Mouse (Mus musculus) erythroblast, embryonic 14.5 days (primary cell): ENCODE measurements around the gene Otulinl. TPM values are rescaled to one million over a fixed set of nuclear protein-coding genes. Genes with fewer than 3 reads are reported as not detected.

Experiments
- H3K27me3 ChIP-seq: 2 replicates; pipeline ENCODE4 v1.6.1; 2012; ENCODE audit warnings: inconsistent platforms; ENCODE audit not compliant: control insufficient read depth
- H3K36me3 ChIP-seq: 2 replicates; pipeline ENCODE4 v1.6.1; 2012; ENCODE audit warnings: mild to moderate bottlenecking, inconsistent platforms; ENCODE audit not compliant: control insufficient read depth
- H3K4me1 ChIP-seq: 2 replicates; pipeline ENCODE4 v1.6.1; 2012; ENCODE audit warnings: inconsistent platforms; ENCODE audit not compliant: control insufficient read depth
- H3K4me3 ChIP-seq: replicated peaks from 2 replicates; pipeline ENCODE3; 2012; ENCODE audit warnings: moderate library complexity, mild to moderate bottlenecking, inconsistent platforms
- H3K9me3 ChIP-seq: 2 replicates; pipeline ENCODE4 v1.6.1; 2012; ENCODE audit warnings: low read length, inconsistent platforms, mixed read lengths; ENCODE audit not compliant: control insufficient read depth
- GATA1 ChIP-seq: IDR thresholded peaks from 2 replicates; pipeline ENCODE4 v1.6.1; 2012; ENCODE audit warnings: low read length, inconsistent platforms, mixed read lengths
- TAL1 ChIP-seq: IDR thresholded peaks from 3 replicates; pipeline ENCODE4 v1.6.1; 2012; ENCODE audit warnings: low read length, inconsistent platforms, mixed read lengths
- polyA plus RNA-seq: library from polyadenylated mRNA; stranded (reverse); fragments of >175 nt; gene quantifications from 2 replicates; pipeline ENCODE4 v1.2.3, GENCODE M21; 2012

Gene Otulinl
- polyA plus RNA-seq, 1 experiment, result 0.07 TPM

DNA sequence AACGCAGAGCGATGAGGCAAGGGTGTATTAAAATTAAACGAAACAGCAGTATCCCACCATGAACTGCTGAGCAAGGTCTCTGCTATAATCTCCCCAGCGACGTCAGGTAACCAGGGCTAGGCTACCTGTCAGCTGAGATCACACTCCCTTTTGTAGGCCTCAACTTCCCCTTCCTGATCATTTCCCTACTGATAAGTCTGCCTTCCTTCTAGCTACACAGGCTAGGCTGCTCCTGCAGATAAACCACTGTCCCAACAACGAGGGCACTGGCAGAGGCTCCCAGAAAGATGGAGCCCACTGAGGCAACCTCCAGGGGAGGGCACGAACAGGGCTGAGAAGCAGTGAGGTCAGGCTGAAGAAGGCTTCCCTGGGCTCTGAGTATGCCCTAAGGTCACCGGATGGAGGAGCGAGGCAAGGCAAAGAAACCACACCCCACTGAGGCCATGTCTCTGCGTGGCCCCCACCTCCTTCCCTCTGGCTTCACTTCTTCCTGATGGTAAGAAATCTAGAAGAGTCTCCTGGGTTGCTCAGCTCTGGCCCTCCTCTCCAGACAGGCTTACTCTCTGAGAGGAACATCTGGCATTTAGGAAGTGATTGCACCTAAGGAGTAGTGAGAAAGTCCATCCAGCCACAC, 9.7 kb downstream of the Otulinl start:
- H3K9me3 ChIP-seq, result no peaks in the 10 kb centered on the region
- no peak overlapping the region for H3K4me3 ChIP-seq
- TF ChIP-seq GATA1, result no peak
- no peak for TF ChIP-seq TAL1
- H3K36me3 ChIP-seq, result no peaks in the 10 kb centered on the region
- no peaks in the 10 kb centered on the region for H3K27me3 ChIP-seq
- peaks cover 7% of the 10 kb centered on the region for H3K4me1 ChIP-seq

DNA sequence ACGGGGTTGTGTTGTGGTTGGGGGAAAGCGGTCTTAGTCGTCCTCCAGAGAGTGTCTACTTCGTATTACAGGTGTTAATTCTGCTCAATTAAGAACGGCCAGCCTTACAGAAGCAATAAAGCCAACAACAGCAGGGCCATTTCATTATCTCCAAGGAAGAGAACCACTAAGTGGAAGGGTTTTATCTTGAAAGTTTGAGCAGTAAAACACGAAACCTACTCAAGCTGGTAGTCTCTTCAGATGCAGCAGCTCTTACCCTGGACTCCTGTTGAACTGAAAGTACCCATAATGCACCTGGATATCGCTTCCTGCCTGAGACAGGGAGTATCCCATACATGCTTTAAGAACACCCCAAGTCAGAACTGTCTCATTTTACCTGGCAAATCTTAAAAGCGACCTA, 10.7 kb downstream of the Otulinl start:
- H3K36me3 ChIP-seq, result no peaks in the 10 kb centered on the region
- peaks cover 7% of the 10 kb centered on the region for H3K4me1 ChIP-seq
- H3K9me3 ChIP-seq, result no peaks in the 10 kb centered on the region
- TF ChIP-seq TAL1, result no peak
- no peak for TF ChIP-seq GATA1
- H3K27me3 ChIP-seq, result no peaks in the 10 kb centered on the region
- no peak overlapping the region for H3K4me3 ChIP-seq

DNA sequence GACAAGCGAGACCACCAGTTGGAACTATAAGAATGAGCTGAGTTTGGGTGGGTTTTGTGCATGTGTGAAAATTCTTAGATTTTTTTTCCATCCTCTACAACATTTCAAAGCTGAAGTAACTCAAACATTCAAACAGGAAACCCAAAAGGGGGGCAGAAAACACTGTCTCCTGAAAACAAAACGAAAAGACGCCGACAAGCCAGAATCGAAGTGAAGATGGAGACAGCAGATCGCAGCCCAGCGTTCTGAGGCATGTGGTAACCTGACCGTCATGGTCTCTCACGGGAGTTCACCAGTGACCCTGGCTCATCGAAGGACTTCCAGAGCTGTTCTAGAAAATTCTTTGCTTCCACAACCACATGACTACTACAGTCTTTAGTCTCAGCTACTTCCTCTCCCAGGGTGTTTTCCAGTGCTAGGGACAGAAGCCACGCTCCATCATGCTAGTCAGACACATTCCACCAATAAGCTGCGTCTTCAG, 11.4 kb downstream of the Otulinl start:
- H3K4me3 ChIP-seq, result no peak overlapping the region
- TF ChIP-seq GATA1, result no peak
- TF ChIP-seq TAL1, result no peak
- no peaks in the 10 kb centered on the region for H3K27me3 ChIP-seq
- H3K36me3 ChIP-seq, result no peaks in the 10 kb centered on the region
- H3K9me3 ChIP-seq, result no peaks in the 10 kb centered on the region
- peaks cover 7% of the 10 kb centered on the region for H3K4me1 ChIP-seq

DNA sequence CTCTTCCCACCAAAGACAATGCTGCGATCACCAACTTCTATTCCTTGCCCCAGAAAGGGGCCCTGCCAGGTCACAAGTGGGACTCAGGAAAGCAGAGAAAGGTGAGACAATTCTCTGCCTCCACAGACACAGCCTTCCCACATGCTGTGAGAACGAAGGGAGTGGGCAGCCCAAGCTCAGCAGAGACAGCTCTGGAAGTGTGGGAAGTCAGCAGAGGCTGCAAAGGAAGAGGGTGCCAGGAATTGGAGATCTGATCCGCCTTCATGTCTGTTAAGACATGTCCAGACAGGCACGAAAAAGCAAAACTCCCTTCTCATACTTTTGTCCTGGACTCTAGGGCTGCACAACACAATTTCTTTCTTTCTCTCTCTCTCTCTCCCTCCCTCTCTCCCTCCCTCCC, 12.1 kb downstream of the Otulinl start:
- no peaks in the 10 kb centered on the region for H3K27me3 ChIP-seq
- H3K4me1 ChIP-seq, result peaks cover 7% of the 10 kb centered on the region
- no peaks in the 10 kb centered on the region for H3K9me3 ChIP-seq
- no peak overlapping the region for H3K4me3 ChIP-seq
- H3K36me3 ChIP-seq, result no peaks in the 10 kb centered on the region
- TF ChIP-seq TAL1 (no peak), GATA1 (no peak)

DNA sequence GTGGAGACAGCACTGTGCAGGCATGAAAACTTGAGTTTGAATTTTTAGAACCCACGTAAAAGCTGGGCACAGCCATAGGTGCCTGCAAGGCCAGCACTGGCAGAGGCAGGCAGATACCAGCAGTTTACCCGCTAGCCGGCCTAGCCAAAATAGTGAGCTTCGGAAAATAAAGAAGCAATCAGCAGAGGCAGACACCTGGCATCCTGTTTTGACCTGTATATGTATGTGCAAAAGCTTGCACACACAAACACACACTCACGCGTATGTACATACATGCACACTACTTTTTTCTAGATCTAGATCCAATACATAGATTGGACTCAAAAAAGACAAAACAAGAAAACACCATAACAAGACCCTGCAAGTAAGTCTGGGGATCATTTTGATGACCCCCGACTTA, 12.8 kb downstream of the Otulinl start:
- Histone ChIP-seq H3K4me1 (peaks cover 7% of the 10 kb centered on the region), H3K9me3 (no peaks in the 10 kb centered on the region), H3K4me3 (no peak overlapping the region), H3K27me3 (no peaks in the 10 kb centered on the region), H3K36me3 (no peaks in the 10 kb centered on the region)
- TF ChIP-seq GATA1 (no peak), TAL1 (no peak)

DNA sequence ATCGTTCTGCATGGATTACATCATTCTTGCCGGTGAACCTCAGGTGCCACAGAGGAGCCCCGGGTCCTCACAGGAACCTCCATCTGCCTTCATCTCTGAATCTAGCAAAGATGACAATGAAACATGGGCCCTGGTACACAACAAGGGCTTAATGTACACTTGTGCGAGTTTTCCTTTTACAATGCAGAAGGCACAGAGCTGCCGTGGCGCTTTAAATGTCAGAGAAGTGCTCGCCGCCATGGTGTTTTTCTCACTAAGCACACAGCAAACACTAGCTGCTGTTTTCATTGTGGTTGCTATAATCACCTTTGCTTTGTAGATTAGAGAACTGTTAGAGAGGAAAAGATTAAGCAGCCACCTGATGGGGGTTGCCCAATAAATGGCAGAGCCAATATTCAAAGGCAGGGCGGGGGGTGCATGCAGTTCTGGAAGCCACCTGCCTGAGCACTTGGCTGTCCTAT, 13.3 kb downstream of the Otulinl start:
- H3K36me3 ChIP-seq, result no peaks in the 10 kb centered on the region
- no peak overlapping the region for H3K4me3 ChIP-seq
- H3K4me1 ChIP-seq, result peaks cover 7% of the 10 kb centered on the region
- no peaks in the 10 kb centered on the region for H3K9me3 ChIP-seq
- TF ChIP-seq GATA1, result no peak
- no peak for TF ChIP-seq TAL1
- H3K27me3 ChIP-seq, result no peaks in the 10 kb centered on the region

DNA sequence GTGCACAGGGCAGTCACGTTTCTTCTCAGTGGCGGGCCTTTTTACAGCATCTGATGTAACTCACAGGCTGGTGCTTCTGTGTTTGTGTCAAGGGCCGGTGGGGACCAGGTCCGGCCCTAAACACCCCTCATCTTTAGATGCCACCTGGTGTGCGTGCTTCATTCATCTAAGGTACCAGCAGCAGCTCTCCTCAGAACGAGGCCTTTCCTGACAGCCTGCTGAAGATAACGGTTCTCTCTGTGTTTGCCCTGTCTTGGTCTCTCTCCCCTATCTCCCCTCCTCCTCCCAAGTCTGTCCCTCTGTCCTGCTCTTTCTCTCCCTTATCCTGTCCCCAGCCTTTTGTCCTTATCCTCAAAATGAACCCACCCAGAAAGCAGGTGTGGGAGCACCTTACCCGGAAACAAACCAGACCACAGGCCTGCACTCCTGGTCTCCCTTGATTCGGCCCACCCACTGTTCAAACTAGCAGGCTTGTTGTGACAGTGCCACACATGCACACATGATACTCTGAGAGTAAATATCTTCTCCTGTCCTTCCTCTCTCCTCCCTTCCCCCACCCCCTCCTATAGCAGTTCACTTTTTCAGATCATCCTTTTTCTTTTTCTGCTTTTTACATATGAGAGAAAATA, 14.4 kb downstream of the Otulinl start:
- TF ChIP-seq TAL1 (no peak), GATA1 (no peak)
- no peaks in the 10 kb centered on the region for H3K9me3 ChIP-seq
- H3K27me3 ChIP-seq, result no peaks in the 10 kb centered on the region
- H3K4me1 ChIP-seq, result peaks cover 7% of the 10 kb centered on the region
- H3K36me3 ChIP-seq, result no peaks in the 10 kb centered on the region
- no peak overlapping the region for H3K4me3 ChIP-seq

DNA sequence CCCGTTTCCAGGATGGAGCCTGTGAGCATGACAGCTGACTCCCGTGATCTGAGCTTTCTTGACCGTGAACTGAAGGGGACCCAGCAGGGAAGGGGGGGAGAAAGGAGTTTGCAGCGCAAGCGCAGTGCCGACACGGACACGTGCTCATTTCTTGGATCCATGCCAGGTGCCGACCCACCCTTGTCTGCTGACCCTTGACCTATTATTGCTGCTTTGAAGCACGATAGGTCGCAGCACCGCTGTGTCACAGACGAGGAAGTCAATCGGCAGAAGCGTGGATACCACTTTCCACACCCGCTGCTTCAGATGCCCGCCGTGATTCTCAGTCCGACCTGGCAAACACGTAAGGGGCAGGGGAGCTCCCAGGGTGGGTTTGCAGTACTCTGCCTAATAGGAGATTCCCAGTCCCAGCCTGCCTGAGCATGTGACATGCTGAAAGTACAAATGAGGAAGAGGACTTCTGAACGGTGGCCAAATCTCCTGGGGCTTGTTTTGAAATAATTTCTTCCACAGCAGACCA, 15.9 kb downstream of the Otulinl start:
- no peaks in the 10 kb centered on the region; the same call in none of the 2 replicates for H3K4me1 ChIP-seq
- no peak for TF ChIP-seq TAL1
- TF ChIP-seq GATA1, result no peak

DNA sequence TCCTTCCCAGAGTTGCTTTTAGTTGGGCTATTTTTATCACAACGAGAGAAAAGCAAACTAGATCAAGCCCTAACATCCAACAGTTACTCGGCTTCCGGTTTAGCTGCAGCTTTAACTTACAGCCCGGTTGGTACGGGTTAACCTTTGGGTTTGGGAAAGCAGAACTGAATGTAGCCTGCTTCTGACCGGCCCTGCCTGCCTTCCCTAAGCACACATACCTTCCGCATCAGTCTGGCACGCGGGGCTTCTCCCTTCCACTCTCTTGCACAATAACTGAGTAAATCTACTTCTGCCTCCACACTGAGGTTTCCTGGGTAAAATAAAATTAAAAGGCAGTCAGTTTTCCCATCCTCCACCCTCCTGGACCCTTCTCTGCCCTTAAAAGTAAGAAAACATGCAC, 17.3 kb downstream of the Otulinl start:
- H3K9me3 ChIP-seq, result no peaks in the 10 kb centered on the region
- H3K4me3 ChIP-seq, result no peak overlapping the region
- no peaks in the 10 kb centered on the region; the same call in none of the 2 replicates for H3K4me1 ChIP-seq
- H3K36me3 ChIP-seq, result no peaks in the 10 kb centered on the region
- no peak for TF ChIP-seq GATA1
- no peak for TF ChIP-seq TAL1
- no peaks in the 10 kb centered on the region for H3K27me3 ChIP-seq

More for the DNA sequence above, 15.9 kb downstream of the Otulinl start:
- Histone ChIP-seq H3K4me3 (no peak overlapping the region), H3K36me3 (no peaks in the 10 kb centered on the region), H3K27me3 (no peaks in the 10 kb centered on the region), H3K9me3 (no peaks in the 10 kb centered on the region)
